Mouse (Mus musculus): ENCODE data around the gene Klc2. TPM values are rescaled to one million over a fixed set of nuclear protein-coding genes. Genes with fewer than 3 reads are reported as not detected.

Klc2 gene
- polyA plus RNA-seq, 1 experiment: 134 TPM

- TF ChIP-seq POLR2A (IDR thresholded peaks at IDR 0.05; ENCODE audit: borderline replicate concordance, extremely low read depth, insufficient read depth, insufficient read length, poor library complexity, severe bottlenecking) (no peak), CTCF (IDR thresholded peaks at IDR 0.05; ENCODE audit: borderline replicate concordance, extremely low read depth, insufficient read depth, insufficient read length) (no peak)
- DNase-seq (ENCODE audit: low read depth): no peak
Observed at GRCm38 (mm10) chr19:5085145-5085863, 33.1 kb downstream of the Klc2 start, which contains the start of gene Tmem151a. Gene Tmem151a, minus strand, starts transcription at chr19:5085531.

GRCm38 (mm10) chr19:5084834-5085144 lies 33.6 kb downstream of the Klc2 start:
- no peak for TF ChIP-seq POLR2A (IDR thresholded peaks at IDR 0.05; ENCODE audit: borderline replicate concordance, extremely low read depth, insufficient read depth, insufficient read length, poor library complexity, severe bottlenecking)
- TF ChIP-seq CTCF (IDR thresholded peaks at IDR 0.05; ENCODE audit: borderline replicate concordance, extremely low read depth, insufficient read depth, insufficient read length): no peak
- DNase-seq (ENCODE audit: low read depth): no peak

GRCm38 (mm10) chr19:5083961-5084833 lies 34.2 kb downstream of the Klc2 start:
- no peak for TF ChIP-seq CTCF (IDR thresholded peaks at IDR 0.05; ENCODE audit: borderline replicate concordance, extremely low read depth, insufficient read depth, insufficient read length)
- TF ChIP-seq POLR2A (IDR thresholded peaks at IDR 0.05; ENCODE audit: borderline replicate concordance, extremely low read depth, insufficient read depth, insufficient read length, poor library complexity, severe bottlenecking): no peak
- DNase-seq (ENCODE audit: low read depth): no peak

GRCm38 (mm10) chr19:5082596-5082995 lies 35.8 kb downstream of the Klc2 start:
- TF ChIP-seq POLR2A (IDR thresholded peaks at IDR 0.05; ENCODE audit: borderline replicate concordance, extremely low read depth, insufficient read depth, insufficient read length, poor library complexity, severe bottlenecking): no peak
- no peak for TF ChIP-seq CTCF (IDR thresholded peaks at IDR 0.05; ENCODE audit: borderline replicate concordance, extremely low read depth, insufficient read depth, insufficient read length)
- no peak for DNase-seq (ENCODE audit: low read depth)

GRCm38 (mm10) chr19:5082005-5082404 lies 36.4 kb downstream of the Klc2 start:
- DNase-seq (ENCODE audit: low read depth): no peak
- TF ChIP-seq CTCF (IDR thresholded peaks at IDR 0.05; ENCODE audit: borderline replicate concordance, extremely low read depth, insufficient read depth, insufficient read length) (no peak), POLR2A (IDR thresholded peaks at IDR 0.05; ENCODE audit: borderline replicate concordance, extremely low read depth, insufficient read depth, insufficient read length, poor library complexity, severe bottlenecking) (no peak)

- no peak for DNase-seq (ENCODE audit: low read depth)
Observed at GRCm38 (mm10) chr19:5079279-5079678, 39.1 kb downstream of the Klc2 start.

GRCm38 (mm10) chr19:5073518-5073917 lies 44.8 kb downstream of the Klc2 start:
- TF ChIP-seq POLR2A (IDR thresholded peaks at IDR 0.05; ENCODE audit: borderline replicate concordance, extremely low read depth, insufficient read depth, insufficient read length, poor library complexity, severe bottlenecking): no peak
- TF ChIP-seq CTCF (IDR thresholded peaks at IDR 0.05; ENCODE audit: borderline replicate concordance, extremely low read depth, insufficient read depth, insufficient read length): no peak

More at GRCm38 (mm10) chr19:5079279-5079678, 39.1 kb downstream of the Klc2 start:
- TF ChIP-seq POLR2A (IDR thresholded peaks at IDR 0.05; ENCODE audit: borderline replicate concordance, extremely low read depth, insufficient read depth, insufficient read length, poor library complexity, severe bottlenecking) (no peak), CTCF (IDR thresholded peaks at IDR 0.05; ENCODE audit: borderline replicate concordance, extremely low read depth, insufficient read depth, insufficient read length) (no peak)

GRCm38 (mm10) chr19:5073028-5073427 lies 45.3 kb downstream of the Klc2 start:
- DNase-seq (ENCODE audit: low read depth): peak; percentile 87
- TF ChIP-seq CTCF (IDR thresholded peaks at IDR 0.05; ENCODE audit: borderline replicate concordance, extremely low read depth, insufficient read depth, insufficient read length) (peak; percentile 69; the same call in 1 of the 2 replicates), POLR2A (IDR thresholded peaks at IDR 0.05; ENCODE audit: borderline replicate concordance, extremely low read depth, insufficient read depth, insufficient read length, poor library complexity, severe bottlenecking) (no peak)

More at GRCm38 (mm10) chr19:5073518-5073917, 44.8 kb downstream of the Klc2 start:
- DNase-seq (ENCODE audit: low read depth): no peak

- no peak for DNase-seq (ENCODE audit: low read depth)
Observed at GRCm38 (mm10) chr19:5072389-5073019, 45.9 kb downstream of the Klc2 start.

GRCm38 (mm10) chr19:5071545-5072369 lies 46.6 kb downstream of the Klc2 start:
- DNase-seq (ENCODE audit: low read depth): peak; percentile 94

More at GRCm38 (mm10) chr19:5072389-5073019, 45.9 kb downstream of the Klc2 start:
- TF ChIP-seq POLR2A (IDR thresholded peaks at IDR 0.05; ENCODE audit: borderline replicate concordance, extremely low read depth, insufficient read depth, insufficient read length, poor library complexity, severe bottlenecking) (no peak), CTCF (IDR thresholded peaks at IDR 0.05; ENCODE audit: borderline replicate concordance, extremely low read depth, insufficient read depth, insufficient read length) (no peak)

More at GRCm38 (mm10) chr19:5071545-5072369, 46.6 kb downstream of the Klc2 start:
- TF ChIP-seq CTCF (IDR thresholded peaks at IDR 0.05; ENCODE audit: borderline replicate concordance, extremely low read depth, insufficient read depth, insufficient read length): no peak
- no peak for TF ChIP-seq POLR2A (IDR thresholded peaks at IDR 0.05; ENCODE audit: borderline replicate concordance, extremely low read depth, insufficient read depth, insufficient read length, poor library complexity, severe bottlenecking)

Measured in brain, embryonic 14.5 days (tissue).